Mouse (Mus musculus): ENCODE measurements around the gene Rab35.

The Rab35 gene

GRCm38 (mm10) chr5:115631505-115632357 is at the start of gene Rab35:
Gene Rab35, plus strand, starts transcription at chr5:115631908.
- peak; percentile 96 for DNase-seq (ENCODE audit: low spot score)

GRCm38 (mm10) chr5:115585616-115586015 is 46.1 kb upstream of the Rab35 start:
- DNase-seq (ENCODE audit: low spot score): no peak

- DNase-seq (ENCODE audit: low spot score): peak; percentile 35
Measured at GRCm38 (mm10) chr5:115586166-115586565, 45.5 kb upstream of the Rab35 start.

GRCm38 (mm10) chr5:115586780-115587179 is 44.9 kb upstream of the Rab35 start:
- no peak for DNase-seq (ENCODE audit: low spot score)

- DNase-seq (ENCODE audit: low spot score): no peak
Measured at GRCm38 (mm10) chr5:115591028-115591427, 40.7 kb upstream of the Rab35 start.

GRCm38 (mm10) chr5:115591506-115591905 is 40.2 kb upstream of the Rab35 start:
- no peak for DNase-seq (ENCODE audit: low spot score)

- no peak for DNase-seq (ENCODE audit: low spot score)
Measured at GRCm38 (mm10) chr5:115603561-115603960, 28.1 kb upstream of the Rab35 start.

GRCm38 (mm10) chr5:115611566-115611965 is 20.1 kb upstream of the Rab35 start:
- no peak for DNase-seq (ENCODE audit: low spot score)

- no peak for DNase-seq (ENCODE audit: low spot score)
Measured at GRCm38 (mm10) chr5:115613332-115613731, 18.4 kb upstream of the Rab35 start.

- peak; percentile 63 for DNase-seq (ENCODE audit: low spot score)
Measured at GRCm38 (mm10) chr5:115614948-115615347, 16.8 kb upstream of the Rab35 start.

GRCm38 (mm10) chr5:115619690-115620089 is 12.0 kb upstream of the Rab35 start:
- no peak for DNase-seq (ENCODE audit: low spot score)

GRCm38 (mm10) chr5:115622686-115623085 is 9.0 kb upstream of the Rab35 start:
- DNase-seq (ENCODE audit: low spot score): no peak

- no peak for DNase-seq (ENCODE audit: low spot score)
Measured at GRCm38 (mm10) chr5:115623694-115624440, 7.8 kb upstream of the Rab35 start.

GRCm38 (mm10) chr5:115626237-115626886 is 5.3 kb upstream of the Rab35 start:
- DNase-seq (ENCODE audit: low spot score): no peak

- no peak for DNase-seq (ENCODE audit: low spot score)
Measured at GRCm38 (mm10) chr5:115628083-115628482, 3.6 kb upstream of the Rab35 start.

GRCm38 (mm10) chr5:115629672-115630071 is 2.0 kb upstream of the Rab35 start:
- DNase-seq (ENCODE audit: low spot score): no peak

GRCm38 (mm10) chr5:115630291-115630690 is 1.4 kb upstream of the Rab35 start:
- no peak for DNase-seq (ENCODE audit: low spot score)

- peak; percentile 49 for DNase-seq (ENCODE audit: low spot score)
Measured at GRCm38 (mm10) chr5:115632358-115632714, 628 bp downstream of the Rab35 start.

GRCm38 (mm10) chr5:115633060-115633459 is 1.4 kb downstream of the Rab35 start:
- peak; percentile 35 for DNase-seq (ENCODE audit: low spot score)

GRCm38 (mm10) chr5:115634046-115634445 is 2.3 kb downstream of the Rab35 start:
- DNase-seq (ENCODE audit: low spot score): no peak

GRCm38 (mm10) chr5:115635536-115635935 is 3.8 kb downstream of the Rab35 start:
- DNase-seq (ENCODE audit: low spot score): no peak

- no peak for DNase-seq (ENCODE audit: low spot score)
Measured at GRCm38 (mm10) chr5:115644192-115644591, 12.5 kb downstream of the Rab35 start.

- DNase-seq (ENCODE audit: low spot score): no peak
Measured at GRCm38 (mm10) chr5:115648876-115649275, 17.2 kb downstream of the Rab35 start.

All from retina, embryonic 14.5 days (tissue).